Mouse (Mus musculus) small intestine, adult 2 months (tissue): ENCODE measurements around the gene Dync1i2.

Source experiments
- CTCF ChIP-seq: fragments of 200-500 bp; IDR thresholded peaks from 2 replicates; pipeline ENCODE4 v1.5.1; 2012; ENCODE audit warnings: low read depth, mild to moderate bottlenecking, control low read depth, inconsistent platforms, low read length, moderate library complexity, mixed read lengths; ENCODE audit not compliant: insufficient replicate concordance, insufficient read length; ENCODE audit errors: extremely low read depth
- POLR2A ChIP-seq: fragments of 200-500 bp; IDR thresholded peaks from 2 replicates; pipeline ENCODE4 v1.6.1; 2012; ENCODE audit warnings: low read depth, mild to moderate bottlenecking, control low read depth, inconsistent platforms, low read length, moderate library complexity

- no peak for TF ChIP-seq CTCF
- TF ChIP-seq POLR2A: no peak
These were observed 23.9 kb downstream of the Dync1i2 start for GRCm38 (mm10) chr2:71235420-71235819.
